In genomic region chr4:111510129-111510528, GRCm38 (mm10) we compare ENCODE assay signal across 11 mouse cellular contexts.
A peak's percentile ranks its signal among the peaks of the same experiment; 100 is the strongest.
DNase-seq lines count a peak whose midpoint lies in the region; ATAC-seq and TF ChIP-seq lines count a peak whose summit lies in the region.
"Had no signal": no experiment of that assay in that cellular context is flagged by ENCODE, and none has a peak within 500 bp of the region (broad histone marks: within the 10 kb centered on the region; RNA-seq: fewer than 3 reads in every experiment).

No protein-coding gene starts in this region.

- TF ChIP-seq CTCF in forebrain, postnatal 0 days (IDR thresholded peaks at IDR 0.05; ENCODE audit: low read depth) = peak; percentile 20; the same call in 1 of the 2 replicates

- H3K27ac ChIP-seq in forebrain, postnatal 0 days (ENCODE audit: low read depth, low read length) = no peak overlapping the region
- no peak overlapping the region for H3K27ac ChIP-seq in forebrain, embryonic 12.5 days
- no peak overlapping the region for H3K27ac ChIP-seq in neural tube, embryonic 12.5 days
- H3K27ac ChIP-seq: limb, embryonic 13.5 days had no signal

- H3K36me3 ChIP-seq in forebrain, postnatal 0 days (ENCODE audit: insufficient read depth) = no peaks in the 10 kb centered on the region
- H3K36me3 ChIP-seq in forebrain, embryonic 12.5 days (replicated peaks) = no peaks in the 10 kb centered on the region
- no peaks in the 10 kb centered on the region for H3K36me3 ChIP-seq in neural tube, embryonic 12.5 days
- H3K36me3 ChIP-seq: heart, embryonic 12.5 days; limb, embryonic 13.5 days had no signal

- no peaks in the 10 kb centered on the region for H3K9me3 ChIP-seq in forebrain, postnatal 0 days (ENCODE audit: low read length)
- no peaks in the 10 kb centered on the region for H3K9me3 ChIP-seq in forebrain, embryonic 12.5 days
- no peaks in the 10 kb centered on the region for H3K9me3 ChIP-seq in neural tube, embryonic 12.5 days
- H3K9me3 ChIP-seq: heart, embryonic 12.5 days; limb, embryonic 13.5 days had no signal

- ATAC-seq in forebrain, postnatal 0 days = no peak
- ATAC-seq in forebrain, embryonic 12.5 days (ENCODE audit: low FRiP score) = no peak
- ATAC-seq in neural tube, embryonic 12.5 days (ENCODE audit: low FRiP score, low read depth) = 0 out of 2 replicates have a peak, but pooled peaks have one; percentile 27
- ATAC-seq in megakaryocyte-erythroid progenitor cell, adult 5-6 weeks (replicated peaks; ENCODE audit: low FRiP score, low TSS enrichment, poor library complexity, severe bottlenecking) = no peak
- ATAC-seq in activated CD4-positive, CD25-positive, alpha-beta regulatory T cell, adult 4 months = no peak

- WGBS in forebrain, postnatal 0 days = 21% methylated on average over 2 of the region's 2 CpGs
- 18% methylated on average over 2 of the region's 2 CpGs for WGBS in forebrain, embryonic 12.5 days
- WGBS in neural tube, embryonic 12.5 days = 13% methylated on average over 2 of the region's 2 CpGs

- H3K4me3 ChIP-seq in forebrain, postnatal 0 days (ENCODE audit: low read depth, low read length) = no peak overlapping the region
- no peak overlapping the region for H3K4me3 ChIP-seq in forebrain, embryonic 12.5 days (replicated peaks)
- H3K4me3 ChIP-seq in neural tube, embryonic 12.5 days = no peak overlapping the region
- H3K4me3 ChIP-seq: heart, embryonic 12.5 days; limb, embryonic 13.5 days had no signal

- no peak overlapping the region for H3K4me2 ChIP-seq in forebrain, postnatal 0 days (ENCODE audit: low read depth)
- no peak overlapping the region for H3K4me2 ChIP-seq in forebrain, embryonic 12.5 days
- no peak overlapping the region for H3K4me2 ChIP-seq in neural tube, embryonic 12.5 days (replicated peaks)
- H3K4me2 ChIP-seq: heart, embryonic 12.5 days; limb, embryonic 13.5 days had no signal

- no peaks in the 10 kb centered on the region for H3K27me3 ChIP-seq in forebrain, postnatal 0 days (ENCODE audit: insufficient read depth, low read length)
- no peaks in the 10 kb centered on the region for H3K27me3 ChIP-seq in forebrain, embryonic 12.5 days
- no peaks in the 10 kb centered on the region for H3K27me3 ChIP-seq in neural tube, embryonic 12.5 days (replicated peaks)
- H3K27me3 ChIP-seq: heart, embryonic 12.5 days; limb, embryonic 13.5 days had no signal

- DNase-seq in forebrain, postnatal 0 days = no peak
- no peak for DNase-seq in neural tube, embryonic 10.5 days (ENCODE audit: extremely low spot score, low spot score)
- peak; percentile 7 to 32 for DNase-seq in kidney, postnatal 36 days
- no peak for DNase-seq in right cerebral cortex, postnatal 25 days
- DNase-seq: cerebellum, adult 8-10 months had no signal

- H3K9ac ChIP-seq in forebrain, postnatal 0 days = no peak overlapping the region
- H3K9ac ChIP-seq in forebrain, embryonic 12.5 days = no peak overlapping the region
- H3K9ac ChIP-seq in neural tube, embryonic 12.5 days = no peak overlapping the region
- H3K9ac ChIP-seq: heart, embryonic 12.5 days; limb, embryonic 13.5 days had no signal

- H3K4me1 ChIP-seq in forebrain, postnatal 0 days (ENCODE audit: insufficient read depth) = no peaks in the 10 kb centered on the region
- H3K4me1 ChIP-seq in forebrain, embryonic 12.5 days = no peaks in the 10 kb centered on the region
- H3K4me1 ChIP-seq in neural tube, embryonic 12.5 days = no peaks in the 10 kb centered on the region

Comparison
In these comparisons a context has a peak if more than half of its experiments do, and no peak if none do; other contexts are left out.
1. DNase-seq: peak in kidney, postnatal 36 days (2 of 2); none in forebrain, postnatal 0 days (single experiment), neural tube, embryonic 10.5 days (single experiment) and right cerebral cortex, postnatal 25 days (single experiment).